Mouse (Mus musculus) left cerebral cortex, postnatal 14 days (tissue): Measurements from ENCODE around the gene Tmcc3. TPM values are rescaled to one million over a fixed set of nuclear protein-coding genes. Genes with fewer than 3 reads are reported as not detected.

Experiments used
- DNase-seq, 2 experiments: peaks; one replicate each; pipeline ENCODE4 v3.0.0; 2021 to 2022; ENCODE audit warnings: low spot score in 2 of 2, mixed read lengths in 1 of 2
- intact Hi-C: fragments of 180-260 bp; cut with DNase I; formaldehyde crosslinking; loops from one replicate; pipeline ENCODE4 v1.15.1; 2025
- long read RNA-seq, 2 experiments: library from polyadenylated mRNA; stranded (forward); transcript quantifications; one replicate each; pipeline ENCODE4 v2.0.0; 2021
- total RNA-seq, 2 experiments: library from RNA; stranded (reverse); gene quantifications; 2 replicates each; pipeline ENCODE4 v1.2.3; 2021

The Tmcc3 gene
- 10 to 100 TPM; 18.5 to 22.5 TPM for total RNA-seq
- long read RNA-seq, experiment 1, full-length matches to known transcripts, result 4 of 16 reads
- long read RNA-seq, experiment 1, partial matches to known transcripts, result 1 of 16 reads
- long read RNA-seq, experiment 1, other reads (novel, unspliced or antisense), result 11 of 16 reads
- long read RNA-seq, experiment 2, full-length matches to known transcripts, result 5 of 12 reads
- long read RNA-seq, experiment 2, partial matches to known transcripts, result 5 of 12 reads
- long read RNA-seq, experiment 2, other reads (novel, unspliced or antisense), result 2 of 12 reads

DNA sequence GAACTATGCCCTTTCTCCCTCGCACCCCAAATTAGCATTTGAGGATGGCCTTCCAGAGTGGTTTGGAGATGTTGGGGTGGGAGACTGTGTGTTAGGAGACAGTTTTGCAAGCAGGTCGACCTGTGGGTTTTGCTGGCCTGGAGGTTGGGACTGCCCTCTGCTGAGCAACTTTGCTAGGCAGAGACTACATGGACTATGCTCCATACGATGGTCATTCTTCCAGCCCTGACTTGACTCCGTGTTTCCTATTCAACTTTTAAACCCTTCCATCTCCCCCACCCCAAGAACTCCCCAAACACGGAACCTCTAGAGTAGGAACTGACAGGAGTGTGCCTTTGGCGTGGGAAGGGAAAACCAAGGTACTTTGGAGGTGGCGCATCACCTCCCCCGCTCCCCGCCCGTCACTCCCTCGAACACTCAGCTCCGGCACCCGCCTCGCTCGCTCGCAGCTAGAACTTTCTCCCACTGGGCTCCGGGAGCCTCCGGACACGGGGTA is at the start of gene Tmcc3:
Tmcc3 (plus strand) TSS at position 439 of the 496 bp plus-strand sequence.
- no peak for DNase-seq
- intact Hi-C loops, result no loop called here

DNA sequence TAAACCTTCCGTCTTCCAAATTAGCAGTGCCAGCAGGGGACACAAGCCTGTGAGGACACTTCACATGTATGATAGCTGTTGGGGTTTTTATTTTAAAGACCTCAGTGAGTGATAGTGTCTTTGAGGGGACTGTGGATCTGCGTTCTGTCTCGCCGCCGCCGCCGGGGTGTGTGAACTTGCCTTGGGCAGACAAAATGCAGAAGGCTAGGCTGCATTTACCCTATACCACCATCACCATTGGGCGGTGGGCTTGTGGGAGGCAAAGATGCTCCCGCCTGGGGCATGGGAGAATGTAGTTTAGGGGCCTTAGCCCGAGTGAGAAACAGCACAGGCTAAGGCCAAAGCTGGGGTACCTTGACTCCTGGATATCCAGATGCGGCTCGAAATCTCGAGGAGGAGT is 49.1 kb upstream of the Tmcc3 start:
- intact Hi-C loops, result no loop called here
- DNase-seq, result no peak

DNA sequence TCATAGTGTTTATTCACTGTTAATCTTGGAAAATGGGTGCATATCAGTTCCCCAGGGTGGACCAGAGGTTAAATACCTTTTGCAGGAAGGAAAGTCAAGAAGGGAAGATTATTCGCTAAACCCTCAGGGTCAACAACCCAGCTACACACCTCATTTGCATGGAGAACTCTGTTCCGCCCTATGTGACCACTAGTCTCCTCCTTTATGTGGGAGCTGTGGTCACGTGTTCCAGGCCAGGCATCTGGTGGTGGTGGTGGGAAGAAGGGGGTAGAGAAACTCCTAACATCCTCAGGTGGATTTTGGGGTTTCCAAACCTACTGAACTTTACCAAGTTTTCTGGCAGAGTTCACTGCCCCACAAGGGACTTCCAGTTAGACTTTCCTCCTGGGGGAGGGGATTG is 48.5 kb upstream of the Tmcc3 start:
- DNase-seq, result no peak
- intact Hi-C loops, result no loop called here

DNA sequence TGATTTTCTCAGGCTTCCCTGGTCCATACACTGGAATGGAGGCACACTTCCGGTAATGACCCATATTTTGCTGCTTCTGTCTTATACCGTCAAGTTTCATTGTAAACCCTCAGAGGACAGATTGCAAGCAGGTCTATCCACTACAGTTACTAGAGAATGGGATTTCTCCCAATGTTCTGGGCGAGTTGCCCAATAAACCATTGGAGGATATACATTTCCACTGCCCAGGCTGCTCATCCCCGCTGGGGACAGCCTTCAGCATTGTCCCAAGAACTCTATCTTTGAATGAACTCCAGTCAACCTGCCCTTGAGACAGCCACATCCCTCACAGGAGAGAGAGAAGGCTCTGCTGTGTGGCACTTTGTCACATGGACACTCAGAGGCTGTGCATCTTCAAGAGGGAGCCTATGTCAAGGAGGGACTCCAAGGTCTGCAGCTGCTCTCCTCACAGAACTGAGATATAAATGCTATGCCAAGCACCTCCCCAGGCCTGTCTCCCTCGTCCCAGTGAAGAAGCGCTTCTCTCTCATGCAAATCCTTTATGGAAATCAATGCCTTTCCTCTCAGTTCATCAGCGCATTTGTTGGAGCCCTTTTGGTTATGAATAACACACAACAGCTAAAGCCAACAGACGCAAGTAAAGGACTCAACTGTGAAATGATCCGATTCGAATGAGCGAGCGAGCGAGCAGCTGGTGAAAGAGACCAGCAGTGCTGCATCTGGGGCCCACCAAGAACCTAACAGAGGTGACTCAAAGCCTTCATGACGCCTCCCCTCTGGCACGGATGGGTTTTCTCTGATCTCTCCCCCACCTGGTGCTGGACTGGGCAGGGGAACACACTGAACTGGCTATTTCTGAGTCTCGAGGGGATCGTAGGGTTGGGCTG is 45.9 kb upstream of the Tmcc3 start:
- intact Hi-C loops, result no loop called here
- peak; percentile 49 to 56 for DNase-seq

DNA sequence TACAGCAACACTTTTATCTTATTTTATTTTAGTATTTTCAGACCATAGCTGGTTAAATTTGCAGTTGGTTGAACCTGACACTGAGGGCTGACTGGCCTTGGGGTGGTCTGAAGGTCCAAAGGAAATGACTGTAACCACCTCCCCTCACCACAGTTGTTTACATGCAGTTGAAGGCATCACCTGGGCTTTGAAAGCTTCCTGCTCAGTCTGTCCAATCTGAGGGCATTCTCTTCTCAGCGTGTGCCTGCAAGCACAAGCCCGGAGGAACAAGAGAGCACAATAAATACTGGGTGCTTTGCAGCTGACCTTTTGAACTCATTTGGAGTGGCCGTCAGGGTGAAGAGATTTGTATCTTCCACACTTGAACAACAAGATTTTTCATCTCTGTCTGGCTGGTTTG is 36.4 kb upstream of the Tmcc3 start:
- no peak for DNase-seq
- intact Hi-C loops, result no loop called here

DNA sequence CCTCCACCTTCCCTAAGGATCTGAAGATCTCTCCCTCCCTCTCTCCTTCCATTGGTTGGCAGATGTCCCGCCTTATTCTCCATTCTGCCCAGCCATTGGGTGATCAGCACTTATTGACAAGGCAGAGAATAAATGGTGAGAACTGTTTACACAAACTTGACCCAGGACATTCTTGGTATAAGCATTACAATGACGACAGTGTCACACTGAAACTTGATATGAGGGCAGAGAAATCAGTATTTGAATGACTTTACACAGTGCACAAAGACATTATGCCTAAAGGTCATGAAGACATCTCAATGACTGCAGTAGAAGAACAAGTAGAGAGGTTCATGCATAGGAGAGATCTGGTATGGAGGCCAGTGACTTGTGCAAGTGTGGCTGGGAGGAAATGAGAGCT is 35.2 kb upstream of the Tmcc3 start:
- intact Hi-C loops, result no loop called here
- no peak for DNase-seq

DNA sequence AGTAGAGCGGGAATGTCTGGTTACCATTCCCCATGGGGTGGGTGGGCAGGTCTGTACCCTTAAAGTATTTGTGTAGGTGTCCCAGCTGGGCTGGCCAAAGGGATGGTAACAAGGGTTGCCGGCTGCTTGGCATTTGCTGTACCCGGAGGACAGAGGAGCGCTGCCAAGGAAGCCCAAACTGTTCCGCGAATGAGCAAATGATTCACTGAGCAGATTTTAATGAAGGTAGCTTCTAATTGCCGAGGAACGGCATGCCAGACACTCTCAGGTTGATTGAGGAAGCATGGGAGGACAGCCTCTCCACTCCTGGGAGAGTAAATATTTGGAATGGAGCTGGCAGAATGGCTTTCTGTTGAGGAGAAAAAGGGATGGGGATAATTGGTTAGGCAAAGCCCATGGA is 29.6 kb upstream of the Tmcc3 start:
- no peak for DNase-seq
- intact Hi-C loops, result no loop called here

DNA sequence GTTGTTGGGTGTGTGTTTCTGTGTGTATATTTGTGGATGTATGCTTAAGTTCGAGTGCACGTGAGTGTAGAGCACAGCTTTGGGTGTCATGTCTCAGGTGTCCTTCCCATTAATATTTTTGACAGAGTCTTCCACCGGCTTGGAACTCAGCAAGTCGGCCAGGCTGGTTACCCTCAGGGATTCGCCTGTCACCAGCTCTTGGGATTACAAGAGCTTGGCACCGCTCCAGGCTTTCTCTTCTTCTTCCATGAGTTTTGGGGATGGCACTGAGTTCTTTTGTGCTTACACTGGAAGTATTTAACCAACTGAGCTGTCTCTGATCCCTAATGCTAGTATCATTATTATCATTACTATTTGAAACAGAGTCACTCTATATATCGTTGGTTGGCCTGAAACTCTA is 29.0 kb upstream of the Tmcc3 start:
- DNase-seq, result no peak
- intact Hi-C loops, result no loop called here

DNA sequence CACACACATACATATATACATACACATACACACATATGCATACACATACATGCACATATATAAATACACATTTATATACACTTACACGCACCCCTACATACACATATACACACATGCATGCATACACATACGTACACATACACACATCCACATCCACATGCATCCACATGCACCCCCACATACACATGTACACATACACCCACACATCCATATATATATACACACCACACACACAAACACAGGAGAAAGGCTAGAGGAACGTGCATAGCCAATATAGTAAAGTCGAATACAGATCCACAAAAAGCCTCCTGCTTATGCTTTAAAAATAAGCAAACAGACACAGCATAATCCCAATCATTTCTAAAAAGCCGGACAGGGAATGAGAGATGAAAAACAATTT is 17.3 kb upstream of the Tmcc3 start:
- intact Hi-C loops, result no loop called here
- DNase-seq, result no peak

DNA sequence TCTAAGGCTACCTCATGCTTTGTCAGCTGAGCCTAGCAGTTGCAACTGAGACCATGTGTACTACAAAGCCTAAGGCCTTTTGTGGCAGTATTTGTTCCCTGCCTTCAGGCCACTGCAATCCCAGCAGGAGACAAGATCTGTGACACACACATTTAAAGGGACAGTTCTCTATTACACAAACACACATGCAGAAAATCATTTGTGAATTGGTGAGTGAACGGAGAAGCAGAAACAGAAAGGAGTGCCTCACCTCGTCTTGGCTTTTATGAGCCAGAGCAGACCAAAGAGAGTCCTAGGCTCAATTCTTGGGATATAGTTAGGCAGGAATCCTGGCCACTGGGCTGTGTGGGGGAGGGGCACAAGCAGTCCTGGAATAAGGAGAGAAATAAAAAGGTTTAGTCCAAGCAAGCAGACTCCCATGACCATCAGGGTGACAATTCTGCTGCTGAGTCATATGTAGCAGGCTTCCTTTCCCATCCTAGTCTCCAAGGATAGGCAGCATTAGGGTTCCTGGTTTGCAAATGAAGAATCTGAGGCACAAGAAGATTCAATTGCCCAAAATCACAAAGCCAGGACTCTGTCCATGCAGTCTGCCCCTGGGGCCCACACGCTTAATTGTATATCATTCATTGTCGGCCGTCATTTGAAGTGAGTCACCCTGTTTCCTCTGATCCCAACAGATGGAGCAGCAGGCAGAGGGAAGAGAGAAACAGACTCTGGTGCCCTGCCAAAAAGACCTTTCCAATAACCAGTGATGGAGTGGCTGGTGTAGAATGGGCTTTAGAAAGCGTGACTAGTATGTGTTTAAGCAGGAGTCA is 16.6 kb upstream of the Tmcc3 start:
- no peak for DNase-seq
- intact Hi-C loops, result no loop called here

DNA sequence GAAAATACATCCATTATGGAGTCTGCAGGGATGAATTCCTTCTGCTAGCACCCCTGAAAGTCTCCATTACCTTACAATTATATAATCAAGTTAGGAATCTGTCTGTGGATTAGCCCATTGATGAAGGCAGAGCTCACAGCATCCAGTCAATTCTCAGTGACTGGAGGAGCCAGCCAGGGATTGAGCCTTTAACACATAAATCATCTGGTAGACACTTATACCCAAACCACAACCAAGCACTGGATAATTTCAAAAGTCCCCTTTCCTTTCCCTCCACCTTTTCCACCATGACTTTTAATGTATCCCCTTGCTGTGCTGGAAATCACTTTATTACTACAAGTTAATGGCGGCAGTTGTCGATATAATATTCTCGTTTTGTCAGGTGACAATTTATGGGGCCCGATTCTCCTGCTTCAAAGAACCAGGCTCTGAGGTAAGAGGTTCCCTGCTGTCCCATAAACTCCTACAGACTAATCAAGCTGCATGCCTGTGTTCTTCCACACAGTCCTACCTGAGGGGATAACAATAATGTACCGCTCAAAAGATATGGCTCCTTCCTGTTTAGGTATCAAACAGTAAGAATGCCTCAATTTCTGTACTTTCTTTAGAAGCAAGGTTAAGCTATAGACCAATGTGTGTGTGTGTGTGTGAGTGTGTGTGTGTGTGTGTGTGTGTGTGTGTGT is 15.7 kb upstream of the Tmcc3 start:
- intact Hi-C loops, result no loop called here
- DNase-seq, result no peak

DNA sequence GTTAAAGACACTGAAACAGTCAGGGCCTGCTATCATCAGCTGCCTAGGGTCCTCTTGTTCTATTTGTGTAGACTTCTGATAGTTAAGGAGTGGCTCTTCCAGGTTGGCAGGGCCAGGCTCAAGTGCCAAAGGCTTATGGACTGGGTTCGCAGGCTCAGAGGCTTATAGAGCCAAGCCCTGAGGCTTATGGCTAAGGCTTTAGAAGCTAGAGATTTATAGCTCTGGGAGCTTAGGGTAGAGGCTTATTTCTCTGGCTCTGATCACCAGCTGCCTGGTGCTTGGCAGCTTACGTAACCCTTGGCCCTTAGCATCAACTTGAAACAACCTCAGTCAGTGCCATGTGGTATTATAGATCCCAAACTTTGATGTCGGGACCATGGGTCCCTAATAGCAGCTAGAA is 13.3 kb upstream of the Tmcc3 start, which contains the start of gene Gm4792:
Gm4792 (minus strand) TSS at position 233 of the 400 bp plus-strand sequence.
- DNase-seq, result no peak
- intact Hi-C loops, result no loop called here

DNA sequence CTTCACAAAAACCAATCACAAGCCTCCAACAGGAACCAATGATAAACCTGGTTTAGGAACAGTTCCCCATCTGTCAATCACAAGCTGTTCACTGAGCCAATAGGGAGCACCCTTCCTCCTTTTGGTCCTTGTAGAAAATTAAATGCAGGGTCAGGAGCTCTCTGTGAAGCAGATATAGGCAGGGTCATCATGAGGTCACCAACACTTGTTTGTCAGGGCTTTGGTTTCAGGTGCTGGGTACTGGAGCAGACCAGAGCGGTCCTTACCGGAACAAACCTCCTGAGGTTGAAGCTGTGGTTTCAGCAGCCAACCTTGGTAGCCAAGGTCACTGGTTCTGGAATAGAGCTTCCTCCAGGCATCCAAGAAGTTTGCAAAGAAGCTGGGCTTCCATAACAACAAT is 12.4 kb upstream of the Tmcc3 start:
- intact Hi-C loops, result no loop called here

DNA sequence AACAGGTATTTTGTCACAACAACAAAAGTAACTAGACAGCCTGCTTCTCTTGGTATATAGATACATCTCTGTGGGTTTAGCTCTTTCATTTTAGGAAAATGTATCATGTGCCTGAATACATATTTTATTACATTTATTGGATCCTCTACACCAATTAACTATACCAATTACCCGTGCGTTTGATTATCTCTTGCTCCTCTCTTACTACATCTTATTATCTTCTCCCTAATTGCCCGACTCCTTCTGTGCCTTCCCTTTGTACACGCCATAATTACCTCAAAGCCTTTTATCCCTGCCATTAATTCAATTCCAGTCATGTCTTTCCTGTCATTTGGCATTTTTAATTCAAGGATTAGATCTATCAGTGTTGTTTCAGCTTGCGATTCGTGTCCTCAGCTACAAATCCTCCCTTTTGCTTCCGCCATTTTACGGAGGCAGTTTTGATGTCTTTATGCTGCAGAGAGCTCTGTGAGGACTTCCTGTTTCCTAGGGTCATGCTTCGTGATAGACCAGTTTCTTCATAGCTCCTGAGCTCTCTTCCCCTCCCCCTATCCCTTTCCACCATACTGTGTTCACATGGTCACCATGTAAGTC is 7.6 kb upstream of the Tmcc3 start:
- DNase-seq, result no peak
- intact Hi-C loops, result no loop called here

More for the DNA sequence above, 12.4 kb upstream of the Tmcc3 start:
- DNase-seq, result no peak

DNA sequence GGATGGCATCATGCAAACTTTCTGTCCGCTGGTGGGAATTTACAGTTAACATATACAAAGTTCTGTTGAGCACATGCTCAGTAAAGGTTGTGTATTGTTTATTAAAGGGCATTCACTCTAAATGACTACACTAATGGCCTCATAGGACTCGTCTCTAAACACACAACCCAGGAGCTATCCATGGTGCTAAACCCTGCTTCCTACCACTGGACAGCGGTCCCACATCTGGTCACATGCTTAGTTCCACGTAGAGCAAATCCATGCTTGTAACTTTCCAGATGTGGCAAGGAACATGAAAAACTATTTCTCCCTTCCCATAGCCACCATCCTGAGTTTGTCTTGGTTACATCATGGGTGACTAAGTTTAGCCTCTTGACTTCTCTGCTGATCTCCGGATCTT is 6.2 kb upstream of the Tmcc3 start:
- no peak for DNase-seq
- intact Hi-C loops, result no loop called here

DNA sequence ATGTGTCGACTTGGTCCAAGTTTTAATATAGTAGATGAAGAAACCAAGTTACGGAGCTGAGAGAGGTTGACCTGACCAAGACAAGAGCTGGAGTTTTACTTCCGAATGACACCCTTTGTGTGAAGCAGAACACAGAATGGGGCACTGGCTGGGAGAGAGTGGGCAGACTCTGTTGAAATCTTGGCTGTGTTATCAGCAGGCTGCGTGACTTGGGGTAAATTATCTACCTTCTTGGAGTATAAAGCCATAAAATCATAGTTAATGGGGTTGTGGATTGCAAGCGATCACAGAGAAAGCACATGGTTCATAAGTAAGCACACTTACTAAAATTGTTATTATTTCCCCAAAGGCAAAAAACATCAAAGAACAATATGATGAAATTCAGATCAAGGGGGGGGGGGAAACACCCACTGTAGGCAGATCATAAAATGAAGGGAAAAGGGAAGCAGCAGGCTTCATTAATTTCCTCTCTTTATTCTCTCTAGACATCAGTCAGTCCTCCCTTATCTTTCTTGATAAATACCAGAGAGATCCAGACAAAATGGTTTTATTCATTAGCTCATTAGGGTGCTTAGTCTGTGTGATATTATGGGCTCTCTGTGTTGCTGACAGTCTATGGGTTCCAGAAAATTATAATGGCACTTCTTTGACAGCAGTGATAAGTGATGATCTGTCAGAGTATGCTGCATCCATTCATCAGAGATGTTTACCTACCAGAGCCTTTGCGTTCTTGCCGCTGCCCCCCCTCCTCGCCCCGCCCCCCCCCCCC is 1.1 kb upstream of the Tmcc3 start:
- intact Hi-C loops, result no loop called here
- no peak for DNase-seq

DNA sequence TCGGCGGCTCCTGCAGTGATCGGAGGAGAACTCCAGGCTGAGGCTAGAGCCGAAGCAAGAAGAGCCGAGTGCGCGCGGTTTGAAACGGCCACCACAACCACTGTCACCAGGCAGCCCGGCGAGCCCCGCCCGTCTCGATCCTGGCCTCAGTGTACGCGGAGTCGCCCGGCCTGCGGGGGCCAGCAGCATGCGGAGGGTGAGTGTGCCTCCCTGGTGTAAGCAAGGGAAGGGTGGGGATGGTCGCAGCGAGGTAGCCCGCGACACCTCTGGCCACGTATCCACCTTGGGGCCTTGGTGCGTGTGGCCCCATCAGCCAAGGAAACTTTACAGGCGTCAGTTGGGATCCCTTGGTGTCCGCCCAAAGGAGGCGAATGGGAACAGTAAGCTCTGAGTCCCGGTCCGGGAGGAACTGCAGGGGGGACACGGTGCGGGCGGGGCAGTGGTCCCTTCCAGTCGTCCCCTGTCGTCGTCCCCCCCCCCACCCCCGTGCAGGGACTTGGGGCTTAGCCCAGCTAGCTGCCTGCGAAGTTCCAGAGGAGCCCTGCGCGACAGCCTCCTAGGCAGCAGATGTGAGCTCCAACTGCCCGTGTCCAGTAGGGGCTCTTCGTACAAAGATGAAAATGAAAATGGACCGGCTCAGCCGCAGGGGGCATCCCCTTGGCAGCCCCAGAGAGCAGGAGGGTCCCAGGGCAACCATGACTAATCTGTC is 412 bp downstream of the Tmcc3 start:
- DNase-seq, result no peak
- intact Hi-C loops, result no loop called here

DNA sequence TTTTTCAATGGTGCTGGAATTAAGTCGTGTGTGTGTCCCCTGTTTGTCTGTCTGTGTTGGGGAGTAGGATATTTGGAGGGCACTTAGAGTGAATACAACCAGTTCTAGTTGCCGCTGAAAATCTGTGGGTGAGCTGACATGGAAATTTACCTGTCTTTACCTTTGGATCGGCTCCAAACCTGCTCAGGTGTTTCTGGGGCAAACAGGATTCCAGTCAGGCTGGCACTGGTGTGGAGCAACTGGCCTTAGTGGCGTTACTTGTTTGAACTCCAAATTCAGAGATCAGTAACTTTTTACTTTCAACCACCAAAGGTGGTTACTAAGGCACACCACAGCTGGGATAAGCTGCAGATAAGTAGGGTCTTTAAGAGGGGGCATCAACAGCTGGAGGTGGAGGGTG is 1.4 kb downstream of the Tmcc3 start:
- intact Hi-C loops, result no loop called here
- no peak for DNase-seq
